Mouse (Mus musculus): ENCODE data around the gene Tmod4.

- TF ChIP-seq CTCF (IDR thresholded peaks at IDR 0.05) (no peak), EP300 (IDR thresholded peaks at IDR 0.05) (no peak)
Measured at GRCm38 (mm10) chr3:95161041-95161551, 36.8 kb downstream of the Tmod4 start.

All from lung, postnatal 0 days (tissue).